Mouse (Mus musculus) C2C12 (cell line): Measurements from ENCODE around the gene Meis1.

Experiments
- CTCF ChIP-seq: IDR thresholded peaks from one replicate; pipeline ENCODE4 v1.5.1; 2011; ENCODE audit not compliant: control insufficient read depth, insufficient read depth, insufficient read length
- MYOD1 ChIP-seq: IDR thresholded peaks from one replicate; pipeline ENCODE4 v1.6.1; 2011; ENCODE audit warnings: low read depth; ENCODE audit not compliant: control insufficient read depth, insufficient read length

- TF ChIP-seq CTCF (no peak), MYOD1 (no peak)
Observed at GRCm38 (mm10) chr11:19012463-19013115, 6.2 kb downstream of the Meis1 start.
